Mouse (Mus musculus): ENCODE data around the gene Ndst2.
A peak's percentile ranks its signal among the peaks of the same experiment; 100 is the strongest.

Gene Ndst2

GRCm38 (mm10) chr14:20733952-20734774 lies at the start of gene Ndst2:
Gene Ndst2, minus strand, starts transcription at chr14:20734562.
- DNase-seq = peak; percentile 68 to 72

DNA sequence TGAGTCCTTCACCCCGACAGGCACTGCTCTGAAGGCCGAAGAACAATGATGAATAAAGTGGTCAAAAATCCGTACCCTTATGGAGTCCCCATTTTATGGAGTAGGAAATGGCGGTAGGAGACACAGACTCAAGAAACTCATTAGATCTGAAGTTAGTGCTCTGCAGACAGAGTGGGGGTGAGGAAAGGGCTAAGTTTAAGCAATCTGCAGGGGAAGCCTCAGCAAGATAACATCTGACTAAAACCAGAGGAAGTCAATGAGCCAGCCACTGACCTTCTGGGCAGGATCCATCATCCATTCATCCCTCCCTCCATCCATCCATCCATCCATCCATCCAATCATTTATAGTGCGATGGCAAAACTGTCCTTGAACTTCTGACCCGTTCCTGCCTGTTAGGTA lies 49.2 kb upstream of the Ndst2 start:
- no peak for DNase-seq

DNA sequence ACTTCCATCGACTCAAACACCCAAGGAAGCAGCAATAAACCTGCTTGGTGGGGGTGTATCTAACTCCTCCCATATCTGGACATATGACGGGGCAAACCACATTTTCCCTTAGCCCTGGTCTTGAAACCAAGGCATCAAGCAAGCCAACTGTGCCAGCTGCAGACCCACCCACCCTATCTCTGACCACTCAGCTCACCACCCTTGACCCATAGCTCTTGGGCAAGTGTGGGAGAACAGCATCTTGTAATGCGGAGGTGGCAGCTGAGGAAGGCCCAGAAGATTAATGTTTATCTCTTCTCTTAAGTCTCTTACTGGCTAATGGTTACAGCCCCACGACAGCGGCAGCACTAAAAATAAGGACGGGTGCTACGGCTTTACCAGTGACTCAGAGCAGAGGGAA lies 48.5 kb upstream of the Ndst2 start:
- DNase-seq = no peak

DNA sequence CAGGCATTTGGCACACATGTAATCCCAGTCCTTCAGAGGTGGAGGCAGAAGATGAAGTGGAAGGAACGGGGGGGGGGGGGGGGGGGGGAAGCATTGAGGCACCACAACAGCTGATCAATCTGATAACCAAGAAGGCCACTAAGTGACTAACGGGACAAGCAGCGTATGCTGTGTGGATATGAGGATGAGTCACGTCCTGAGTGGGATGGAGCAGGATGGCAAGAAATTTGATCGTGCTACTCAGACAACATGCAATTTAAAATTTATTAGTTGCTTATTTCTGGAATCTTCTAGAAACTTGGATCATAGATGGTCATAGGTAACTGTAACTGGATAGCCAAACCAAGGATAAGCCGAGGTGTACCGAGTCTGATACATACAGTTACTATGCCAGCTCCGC lies 45.9 kb upstream of the Ndst2 start:
- DNase-seq = no peak

GRCm38 (mm10) chr14:20778496-20778895 lies 44.1 kb upstream of the Ndst2 start:
- no peak for DNase-seq

GRCm38 (mm10) chr14:20775661-20776060 lies 41.3 kb upstream of the Ndst2 start:
- no peak for DNase-seq

DNA sequence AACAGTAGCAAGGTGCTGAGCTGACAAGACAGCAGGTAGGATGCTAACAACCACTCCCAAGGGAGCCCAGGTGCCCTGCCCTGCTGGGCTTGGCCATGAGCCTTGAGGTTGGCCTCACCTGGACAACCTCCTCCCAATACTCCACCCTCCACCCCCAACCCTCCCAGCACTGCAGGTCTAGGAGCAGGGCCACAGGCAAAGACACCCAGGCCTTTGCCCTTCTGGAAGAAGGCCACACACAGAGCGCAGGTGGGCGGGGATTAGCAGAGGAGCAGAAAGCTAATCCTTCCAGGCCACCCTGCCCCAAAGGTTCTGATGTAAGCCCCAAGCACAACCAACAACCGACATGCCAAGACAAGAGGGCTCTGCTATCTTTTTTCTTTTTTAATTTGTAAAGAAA lies 39.0 kb upstream of the Ndst2 start:
- no peak for DNase-seq

DNA sequence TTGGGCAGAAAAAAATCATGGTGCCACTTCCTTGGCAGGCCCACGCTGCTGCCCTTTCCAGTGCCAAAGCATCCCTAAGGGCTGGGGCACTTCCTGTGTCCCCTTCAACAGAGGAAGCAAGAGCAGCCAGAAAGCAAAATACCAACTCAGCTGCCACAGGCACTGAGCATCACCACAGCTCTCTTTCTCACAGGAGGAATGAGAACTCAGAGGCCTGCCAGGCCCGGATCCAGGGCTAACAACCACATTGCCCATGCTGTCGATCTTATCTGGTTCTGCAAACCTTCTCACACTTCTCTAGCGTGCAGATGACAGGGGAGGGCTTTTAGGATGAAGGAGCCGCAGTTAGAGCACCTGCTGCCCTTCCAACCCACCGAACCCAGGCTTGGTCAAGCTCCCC lies 38.4 kb upstream of the Ndst2 start:
- no peak for DNase-seq

GRCm38 (mm10) chr14:20771941-20772340 lies 37.6 kb upstream of the Ndst2 start:
- DNase-seq = no peak

DNA sequence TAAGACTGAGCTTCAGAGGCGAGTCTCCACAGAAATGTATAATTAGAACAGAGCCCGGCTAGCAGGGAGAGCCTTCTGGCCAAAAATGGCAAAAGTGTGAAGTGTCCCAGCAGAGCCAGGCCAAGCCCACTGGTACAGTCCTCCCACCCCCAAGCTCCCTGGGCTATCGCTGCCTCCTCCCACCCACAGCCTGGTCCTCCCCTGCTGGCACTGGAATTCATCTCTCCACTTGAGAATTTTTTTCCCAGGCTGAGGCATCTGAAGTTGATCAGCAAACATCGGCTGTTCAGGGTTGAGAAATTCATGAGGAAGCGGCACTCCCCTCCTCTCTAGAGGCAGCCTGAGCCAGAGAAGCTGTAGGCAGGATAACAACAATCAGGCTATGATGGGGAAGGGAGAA lies 34.2 kb upstream of the Ndst2 start:
- no peak for DNase-seq

DNA sequence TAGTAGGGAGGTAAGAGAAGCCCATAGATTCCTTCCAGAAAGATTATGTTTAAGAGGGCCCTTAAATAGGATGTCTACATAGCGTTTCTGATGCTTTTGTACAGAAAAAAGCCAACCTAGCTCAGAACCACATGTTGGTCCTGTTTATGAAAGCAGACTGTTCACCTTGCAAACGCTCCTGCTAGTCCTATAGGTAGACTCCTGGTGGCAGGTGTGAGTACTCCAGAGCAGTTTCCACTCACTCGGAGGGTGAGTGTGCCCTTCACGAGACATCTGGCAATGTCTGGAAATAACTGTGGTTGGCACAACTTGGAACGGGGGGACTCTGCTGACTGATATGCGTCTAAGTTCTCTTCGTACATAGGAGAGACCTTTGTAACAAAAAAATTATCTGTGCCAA lies 33.6 kb upstream of the Ndst2 start:
- no peak for DNase-seq

DNA sequence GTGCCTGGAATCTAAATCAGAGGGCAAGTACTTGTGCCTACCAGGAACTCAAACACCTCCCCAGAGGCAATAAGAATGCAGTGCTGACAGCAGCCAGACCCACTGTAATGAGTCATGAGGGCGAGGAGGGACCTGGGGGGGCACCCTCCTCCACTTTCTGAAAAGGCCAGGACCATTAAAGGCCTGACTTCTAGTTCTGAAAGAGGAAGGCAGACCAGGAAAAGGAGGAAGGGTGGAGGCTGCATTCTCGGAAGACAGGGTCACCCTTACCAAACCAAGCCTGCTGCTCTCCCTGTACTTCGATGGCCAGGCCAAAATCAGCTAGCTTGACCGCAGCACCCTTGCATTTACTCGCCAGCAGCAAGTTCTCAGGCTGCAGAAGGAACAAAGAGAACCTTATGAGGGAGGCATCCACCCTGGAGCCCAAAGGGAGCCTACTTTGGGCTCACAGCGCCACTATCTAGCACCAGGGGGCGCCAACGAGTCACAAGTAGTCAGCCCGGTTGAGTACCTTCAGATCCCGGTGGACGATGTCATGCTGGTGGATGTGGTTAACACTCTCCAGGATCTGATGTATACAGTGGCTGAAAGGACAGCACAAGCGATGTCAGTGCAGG lies 31.4 kb upstream of the Ndst2 start:
- peak; percentile 56 to 65 for DNase-seq

GRCm38 (mm10) chr14:20764942-20765341 lies 30.6 kb upstream of the Ndst2 start:
- no peak for DNase-seq

DNA sequence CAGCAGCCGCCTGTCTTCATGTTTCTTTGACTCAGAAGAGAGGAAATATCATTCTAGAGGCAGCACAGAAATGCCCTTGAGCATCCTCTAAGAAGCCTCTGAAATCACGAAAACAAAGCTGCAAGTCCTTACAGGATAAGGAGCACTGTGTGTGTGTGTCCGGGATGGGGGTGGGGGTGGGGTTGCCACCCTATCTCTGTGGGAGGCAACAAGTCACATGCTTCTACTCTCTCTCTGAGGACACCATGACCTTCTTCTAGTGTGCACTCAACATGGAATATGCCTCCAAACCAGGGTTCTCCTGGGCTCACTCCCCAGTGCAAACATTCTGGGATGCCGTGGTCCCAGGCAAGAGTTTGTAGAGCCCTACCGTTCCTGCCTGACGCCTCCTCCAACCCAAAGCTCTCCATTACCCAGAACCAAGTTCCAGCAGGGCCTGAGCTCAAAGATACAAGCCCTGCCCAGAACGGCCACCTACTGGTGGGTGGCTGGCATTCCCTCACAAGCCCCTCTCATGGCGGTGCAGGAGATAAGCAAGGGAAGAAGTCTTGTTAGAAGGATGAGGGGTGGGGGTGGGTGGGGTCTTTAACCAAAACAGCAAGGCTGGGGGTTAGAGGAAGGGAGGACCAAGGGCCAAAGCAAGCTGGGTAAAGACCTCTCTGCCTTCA lies 24.5 kb upstream of the Ndst2 start:
- DNase-seq = no peak

- DNase-seq = no peak
Measured at GRCm38 (mm10) chr14:20757370-20757907, 23.1 kb upstream of the Ndst2 start.

- DNase-seq = no peak
Measured at GRCm38 (mm10) chr14:20753792-20754191, 19.4 kb upstream of the Ndst2 start.

GRCm38 (mm10) chr14:20750503-20750902 lies 16.1 kb upstream of the Ndst2 start:
- DNase-seq = no peak

DNA sequence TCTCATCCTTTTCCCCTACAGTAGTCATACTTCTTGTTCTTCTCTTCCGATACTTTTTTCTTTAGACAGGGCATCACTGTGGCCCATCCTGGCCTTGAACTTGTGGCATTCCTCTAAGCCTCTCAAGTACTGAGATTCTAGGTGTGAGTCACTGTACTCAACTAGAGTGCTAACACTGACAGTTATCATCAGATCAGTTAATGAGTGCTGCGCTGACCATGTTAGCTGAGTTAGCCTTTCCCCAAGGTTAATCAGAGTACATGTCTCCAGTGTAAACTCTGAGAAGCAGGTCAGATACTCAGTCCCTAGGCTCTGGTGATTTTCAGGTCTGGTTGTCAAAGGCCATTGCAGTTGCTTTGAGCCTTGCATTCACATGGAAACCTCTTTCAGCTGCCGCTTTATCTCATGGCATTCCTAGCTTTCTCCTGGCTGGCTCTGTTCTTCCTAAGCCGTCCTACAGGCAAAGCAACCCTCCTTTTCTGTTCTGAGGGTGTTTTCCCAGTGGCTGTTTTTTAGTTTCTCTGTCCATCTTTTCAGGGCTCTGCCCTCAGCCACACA lies 15.2 kb upstream of the Ndst2 start:
- DNase-seq = no peak

DNA sequence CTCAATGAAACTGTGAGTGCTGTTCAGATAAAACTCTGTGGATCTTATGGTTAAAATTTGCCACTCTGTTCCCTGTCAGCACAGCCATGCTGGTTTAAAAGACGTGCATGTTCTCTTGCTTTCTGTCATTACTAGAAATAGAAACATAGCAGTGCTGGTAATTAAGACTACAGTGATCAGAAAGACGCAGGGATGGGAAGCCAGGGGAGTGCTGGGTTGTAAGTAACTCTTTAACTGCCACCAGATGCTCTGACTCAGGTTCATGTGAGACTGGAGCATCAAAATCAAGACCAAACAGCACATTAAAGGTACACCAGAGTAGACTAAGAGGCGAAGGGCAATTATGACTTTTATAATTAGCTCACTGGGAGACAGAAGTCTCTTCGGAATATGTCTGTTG lies 14.0 kb upstream of the Ndst2 start:
- no peak for DNase-seq

DNA sequence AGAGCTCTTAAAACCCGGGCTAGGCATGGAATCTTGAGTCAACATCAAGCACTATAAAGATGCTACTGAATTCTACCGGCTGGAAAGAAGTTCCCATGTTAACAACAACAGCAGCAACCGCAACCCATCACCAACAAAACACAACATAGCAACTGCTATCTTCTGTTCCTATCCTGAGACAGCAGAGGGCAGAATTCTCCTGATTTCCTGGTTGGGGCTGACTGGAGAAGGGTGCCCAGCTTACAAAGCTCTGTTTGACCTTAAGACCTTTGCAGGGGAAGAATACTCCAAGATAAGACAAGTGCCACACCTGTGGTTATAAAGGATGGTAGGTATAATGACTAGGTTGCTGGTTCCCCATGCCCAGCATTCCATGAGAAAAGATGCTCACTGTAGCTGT lies 12.6 kb upstream of the Ndst2 start:
- DNase-seq = no peak

DNA sequence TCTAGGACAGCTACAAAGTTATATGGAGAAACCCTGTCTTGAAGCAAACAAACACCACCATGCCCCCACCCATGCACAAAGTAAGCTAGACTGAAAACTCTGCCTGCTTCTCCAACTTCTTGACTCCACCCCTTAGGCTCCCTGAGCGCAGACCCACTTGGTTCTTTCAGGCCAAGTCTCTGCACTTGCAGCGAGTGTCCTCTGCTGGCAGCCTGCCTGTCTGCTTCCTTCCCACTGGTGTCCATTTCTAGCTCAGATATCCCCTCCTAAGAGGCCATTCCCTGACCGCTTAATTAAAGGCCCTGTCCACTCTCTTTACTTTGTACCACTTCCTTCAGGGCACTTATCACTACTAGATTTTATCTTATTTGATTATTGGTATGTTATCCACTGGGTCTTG lies 9.3 kb upstream of the Ndst2 start:
- no peak for DNase-seq

DNA sequence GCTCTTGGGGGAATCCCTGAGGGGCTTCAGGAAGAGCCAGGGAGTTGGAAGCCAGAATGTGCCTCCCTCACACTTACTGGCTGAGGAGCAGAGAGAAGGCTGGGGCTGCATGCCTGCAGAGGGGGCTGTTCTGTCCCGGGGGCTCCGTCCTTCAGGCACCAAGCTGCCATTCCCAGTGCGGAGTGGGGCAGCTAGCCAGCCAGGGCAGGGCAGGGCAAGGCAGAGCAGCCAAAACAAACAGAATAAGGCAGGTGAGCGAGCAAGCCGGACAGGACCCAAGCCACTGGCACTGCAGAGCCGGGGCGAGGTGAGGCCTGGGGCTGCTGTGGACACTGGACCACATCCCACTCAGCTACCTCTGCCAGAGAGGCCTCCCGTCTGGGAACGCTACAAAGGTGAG lies 6.9 kb upstream of the Ndst2 start:
- DNase-seq = no peak

DNA sequence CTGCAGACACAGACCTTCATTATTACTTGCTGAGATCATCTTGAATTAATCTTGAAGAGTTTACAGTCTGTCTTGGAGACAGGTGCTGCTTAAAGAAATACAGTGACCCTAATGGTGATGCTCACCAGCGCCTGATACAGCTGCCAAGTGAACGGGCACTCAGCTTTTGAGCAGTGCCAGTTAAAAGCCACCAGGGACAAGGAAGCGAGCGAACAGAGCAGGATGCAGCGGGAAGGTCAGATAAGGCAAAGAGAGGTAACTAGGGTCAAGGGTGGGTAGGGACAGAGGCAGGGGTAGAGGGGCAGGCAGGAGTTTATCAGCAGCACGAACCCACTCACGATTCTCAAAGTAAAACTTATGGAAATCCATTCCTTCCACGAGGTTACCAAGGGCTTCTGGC lies 4.1 kb upstream of the Ndst2 start:
- DNase-seq = no peak

GRCm38 (mm10) chr14:20737306-20737705 lies 2.9 kb upstream of the Ndst2 start:
- DNase-seq = no peak
